Mouse (Mus musculus): ENCODE data around the gene Dtnb.

DNA sequence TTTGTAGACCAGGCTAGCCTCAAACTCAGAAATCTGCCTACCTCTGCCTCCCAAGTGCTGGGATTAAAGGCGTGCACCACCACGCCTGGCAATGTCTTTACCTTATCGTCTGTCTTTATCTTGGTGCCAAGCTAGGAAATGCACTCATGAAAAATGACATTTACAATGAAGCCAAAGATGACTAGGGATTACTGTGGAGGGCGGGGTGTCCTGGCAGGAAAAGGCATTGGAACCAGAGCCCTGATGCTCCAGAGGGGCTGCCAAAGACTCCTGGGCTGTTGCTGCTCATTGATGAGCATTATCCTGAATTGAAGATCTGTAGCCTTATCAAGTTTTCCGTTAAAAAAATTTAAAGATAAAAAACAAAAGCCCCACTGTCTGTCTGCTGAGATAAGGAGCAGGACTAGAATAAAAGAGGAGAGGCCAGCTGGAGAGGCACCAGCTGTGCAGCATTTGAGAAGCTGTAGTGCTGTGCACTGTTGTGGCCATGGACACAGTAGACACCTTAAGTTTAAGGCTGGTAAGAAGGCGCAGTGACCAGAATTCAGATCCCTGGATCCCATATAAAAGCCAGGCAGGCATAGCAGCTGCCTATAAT lies 120.7 kb downstream of the Dtnb start:
- no peak for TF ChIP-seq GATA1 (IDR thresholded peaks at IDR 0.05; ENCODE audit: borderline replicate concordance, low read length)
- no peak for TF ChIP-seq FLI1 (IDR thresholded peaks at IDR 0.05; ENCODE audit: low read length)

All from megakaryocyte, embryonic 14.5 days (primary cell).